Comparison of ENCODE assay signal across 14 mouse cellular contexts in genomic region chr10:117830797-117831196, GRCm38 (mm10).
"Had no signal": no experiment of that assay in that cellular context is flagged by ENCODE, and none has a peak within 500 bp of the region (broad histone marks: within the 10 kb centered on the region; RNA-seq: fewer than 3 reads in every experiment).

No protein-coding gene starts in this region.

- H3K27me3 ChIP-seq: liver, embryonic 15.5 days; midbrain, embryonic 12.5 days; neural tube, embryonic 15.5 days had no signal

- H3K36me3 ChIP-seq: limb, embryonic 10.5 days; liver, embryonic 15.5 days; midbrain, embryonic 12.5 days; neural tube, embryonic 15.5 days had no signal

- ATAC-seq: midbrain, embryonic 16.5 days had no signal

- DNase-seq: kidney, adult 9 months; kidney, postnatal 36 days; lung, embryonic 14.5 days; lung, postnatal 10 days; lung, postnatal 4 days; right cerebral cortex, adult 18-20 months; right cerebral cortex, postnatal 25 days; thymus, adult 18-20 months; thymus, postnatal 14 days had no signal
